Mouse (Mus musculus): ENCODE measurements around the gene Nlgn2. TPM values are rescaled to one million over a fixed set of nuclear protein-coding genes. Genes with fewer than 3 reads are reported as not detected.
A peak's percentile ranks its signal among the peaks of the same experiment; 100 is the strongest.
"Not testable (repeated sequence)": the region's sequence is repeated elsewhere in the genome, so short reads cannot be mapped to it uniquely, and the experiment has no call there.

The Nlgn2 gene
- polyA plus RNA-seq, 1 experiment = 4.9 TPM

DNA sequence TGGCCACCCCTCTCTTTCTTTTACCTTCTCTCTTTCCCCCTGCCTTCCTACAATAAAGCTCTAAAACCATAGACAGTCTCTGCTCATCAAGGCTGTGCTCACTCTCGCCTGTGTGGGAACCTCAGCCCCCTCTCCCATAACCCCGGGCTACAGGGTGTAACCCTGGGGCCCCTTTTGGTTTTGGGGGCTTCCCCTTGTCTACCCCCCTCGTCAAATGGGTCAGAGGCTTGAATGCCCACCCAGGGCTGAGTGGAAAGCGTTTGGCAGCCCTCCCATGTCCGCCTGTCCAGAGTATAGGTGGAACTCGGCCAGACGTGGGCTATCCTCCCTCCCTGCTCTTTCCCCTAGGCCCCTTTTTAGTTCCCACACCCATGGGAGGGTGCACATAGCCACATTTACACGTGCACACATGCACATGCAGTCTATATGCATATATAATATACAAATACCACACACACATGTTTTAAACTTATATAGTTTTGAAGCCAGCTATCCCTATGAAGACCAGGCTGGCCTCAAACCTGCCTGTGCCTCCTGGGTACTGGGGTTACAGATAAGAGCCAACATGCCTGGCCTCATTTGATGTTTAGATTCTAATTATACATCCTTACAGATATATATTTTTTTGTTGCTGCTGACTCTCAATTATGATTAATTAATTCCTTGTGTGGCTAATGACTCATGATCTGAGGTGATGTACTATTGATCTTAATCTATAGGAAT lies 26.7 kb upstream of the Nlgn2 start:
- no peaks in the 10 kb centered on the region for H3K36me3 ChIP-seq (replicated peaks; ENCODE audit: low read length)
- H3K4me3 ChIP-seq (replicated peaks) = no peak overlapping the region
- H3K27me3 ChIP-seq (replicated peaks) = peaks cover 31% of the 10 kb centered on the region
- TF ChIP-seq FLI1 (IDR thresholded peaks at IDR 0.05; ENCODE audit: low read length) (no peak), GATA1 (IDR thresholded peaks at IDR 0.05; ENCODE audit: borderline replicate concordance, low read length) (no peak)
- H3K9me3 ChIP-seq = no peaks in the 10 kb centered on the region
- peaks cover 10% of the 10 kb centered on the region for H3K4me1 ChIP-seq

DNA sequence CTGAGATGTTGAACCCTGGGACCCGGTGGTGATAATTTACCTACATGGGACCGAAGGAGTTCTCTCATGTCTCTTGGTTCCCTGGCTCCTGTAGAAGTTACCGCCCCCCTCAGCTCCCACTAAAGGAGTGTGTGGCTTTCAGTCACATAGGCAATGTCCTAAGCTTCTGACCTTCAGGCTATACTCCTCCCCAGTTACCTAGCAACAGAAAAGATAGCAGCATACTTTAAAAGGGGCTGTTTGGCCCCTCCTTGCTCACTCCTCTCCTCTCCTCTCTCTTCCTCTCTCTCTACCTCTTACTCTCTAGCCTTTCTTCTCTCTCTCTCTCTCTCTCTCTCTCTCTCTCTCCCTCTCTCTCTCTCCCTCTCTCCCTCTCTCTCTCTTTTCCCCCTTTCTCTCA lies 26.1 kb upstream of the Nlgn2 start:
- H3K4me1 ChIP-seq; H3K4me3 ChIP-seq (replicated peaks); H3K36me3 ChIP-seq (replicated peaks; ENCODE audit: low read length); H3K9me3 ChIP-seq: not testable (repeated sequence)
- peaks cover 34% of the 10 kb centered on the region for H3K27me3 ChIP-seq (replicated peaks)

DNA sequence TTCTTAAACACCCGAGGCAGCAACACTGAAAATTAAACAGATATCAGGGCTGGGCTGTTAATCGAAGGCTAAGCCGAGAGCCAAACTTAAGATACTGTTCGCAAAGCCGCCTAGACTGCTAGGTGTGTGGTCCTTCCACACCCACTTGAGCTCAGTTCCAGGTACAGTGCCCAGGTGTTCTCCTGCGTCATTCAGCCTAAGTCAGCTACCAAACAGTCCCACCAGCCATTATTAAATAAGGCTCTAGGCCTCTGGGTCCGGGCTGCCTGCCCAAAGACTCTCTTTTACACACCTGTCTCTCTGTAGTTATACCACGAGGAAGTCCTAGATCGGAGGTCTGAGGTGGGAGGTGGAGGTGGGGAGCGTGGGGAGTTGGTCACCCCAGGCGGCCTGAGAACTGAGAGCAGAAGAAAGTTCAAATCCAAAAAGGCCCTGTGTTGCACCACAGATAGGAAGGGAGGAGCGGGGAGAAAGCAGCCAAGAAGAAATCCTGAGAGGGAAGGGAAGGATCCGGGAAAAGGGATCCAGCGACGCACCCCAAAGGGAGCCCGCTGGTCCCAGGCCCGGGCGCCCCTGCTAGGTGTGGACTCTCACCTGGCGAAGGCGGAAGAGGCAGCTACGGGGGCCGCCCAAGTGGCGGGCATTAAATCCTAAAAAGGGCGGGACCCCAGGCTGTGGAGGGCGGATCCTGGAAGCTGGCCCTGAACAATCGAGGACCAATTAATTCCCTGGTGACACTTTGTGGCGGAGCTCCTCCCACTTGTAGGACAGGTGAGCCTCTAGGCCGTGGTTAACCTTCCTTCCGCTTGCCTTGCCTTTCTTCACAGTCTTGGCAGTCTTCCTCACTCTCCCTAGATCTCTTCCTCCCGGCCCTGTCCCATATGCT lies 20.8 kb upstream of the Nlgn2 start, which contains the start of gene Tnk1:
Tnk1 (minus strand) TSS at position 618 of the 886 bp plus-strand sequence.
- H3K27me3 ChIP-seq (replicated peaks) = peaks cover 34% of the 10 kb centered on the region
- H3K9me3 ChIP-seq = no peaks in the 10 kb centered on the region
- H3K4me1 ChIP-seq = peaks cover 20% of the 10 kb centered on the region
- no peak within 1 kb of the TSS for H3K4me3 ChIP-seq (replicated peaks)
- no peak for TF ChIP-seq FLI1 (IDR thresholded peaks at IDR 0.05; ENCODE audit: low read length)
- TF ChIP-seq GATA1 (IDR thresholded peaks at IDR 0.05; ENCODE audit: borderline replicate concordance, low read length) = no peak
- no peaks in the 10 kb centered on the region for H3K36me3 ChIP-seq (replicated peaks; ENCODE audit: low read length)

DNA sequence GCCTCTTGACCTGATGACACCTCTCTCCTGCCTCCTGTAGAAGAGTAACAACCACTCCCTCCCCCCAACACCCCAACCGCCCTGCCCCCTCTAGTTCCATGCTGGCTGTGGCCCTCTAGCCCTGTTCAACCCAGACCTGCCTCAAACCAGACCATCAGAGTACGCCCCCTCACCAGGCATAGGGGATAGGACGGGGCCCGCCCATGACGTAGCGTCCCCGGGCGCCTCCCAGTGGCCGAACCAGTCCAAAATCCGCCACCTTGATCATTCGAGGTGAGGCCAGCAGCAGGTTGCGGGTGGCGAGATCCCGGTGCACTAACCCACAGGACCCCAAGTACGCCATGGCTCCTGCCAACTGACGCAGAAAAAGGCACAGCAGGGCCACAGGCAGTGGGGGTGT lies 17.8 kb upstream of the Nlgn2 start:
- no peak for TF ChIP-seq GATA1 (IDR thresholded peaks at IDR 0.05; ENCODE audit: borderline replicate concordance, low read length)
- no peak for TF ChIP-seq FLI1 (IDR thresholded peaks at IDR 0.05; ENCODE audit: low read length)
- H3K4me1 ChIP-seq = peaks cover 34% of the 10 kb centered on the region
- peaks cover 32% of the 10 kb centered on the region for H3K27me3 ChIP-seq (replicated peaks)
- no peaks in the 10 kb centered on the region for H3K9me3 ChIP-seq
- peaks cover 27% of the 10 kb centered on the region for H3K36me3 ChIP-seq (replicated peaks; ENCODE audit: low read length)
- H3K4me3 ChIP-seq (replicated peaks) = no peak overlapping the region

DNA sequence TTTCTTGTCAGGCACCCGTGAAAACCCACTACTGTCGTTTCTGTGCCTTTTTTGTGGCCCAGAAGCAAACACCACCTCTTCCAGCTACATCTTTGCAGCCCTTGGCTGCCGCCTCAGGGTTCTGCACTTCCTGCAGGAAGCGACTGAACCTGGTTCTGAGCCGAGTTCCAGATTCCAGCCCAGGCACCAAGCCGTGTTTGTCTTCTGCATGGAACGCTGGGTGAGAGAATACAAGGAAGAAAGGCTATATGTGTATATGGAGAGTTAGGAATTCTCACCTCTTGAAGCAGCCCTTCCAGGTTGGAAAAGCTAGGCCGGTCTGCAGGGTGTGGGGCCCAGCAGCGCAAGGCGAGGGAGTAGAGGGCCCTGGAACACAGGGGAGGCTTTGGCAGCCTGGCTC lies 17.1 kb upstream of the Nlgn2 start:
- no peak for TF ChIP-seq FLI1 (IDR thresholded peaks at IDR 0.05; ENCODE audit: low read length)
- TF ChIP-seq GATA1 (IDR thresholded peaks at IDR 0.05; ENCODE audit: borderline replicate concordance, low read length) = no peak
- no peak overlapping the region for H3K4me3 ChIP-seq (replicated peaks)
- H3K9me3 ChIP-seq = no peaks in the 10 kb centered on the region
- peaks cover 41% of the 10 kb centered on the region for H3K4me1 ChIP-seq
- peaks cover 29% of the 10 kb centered on the region for H3K27me3 ChIP-seq (replicated peaks)
- peaks cover 34% of the 10 kb centered on the region for H3K36me3 ChIP-seq (replicated peaks; ENCODE audit: low read length)

DNA sequence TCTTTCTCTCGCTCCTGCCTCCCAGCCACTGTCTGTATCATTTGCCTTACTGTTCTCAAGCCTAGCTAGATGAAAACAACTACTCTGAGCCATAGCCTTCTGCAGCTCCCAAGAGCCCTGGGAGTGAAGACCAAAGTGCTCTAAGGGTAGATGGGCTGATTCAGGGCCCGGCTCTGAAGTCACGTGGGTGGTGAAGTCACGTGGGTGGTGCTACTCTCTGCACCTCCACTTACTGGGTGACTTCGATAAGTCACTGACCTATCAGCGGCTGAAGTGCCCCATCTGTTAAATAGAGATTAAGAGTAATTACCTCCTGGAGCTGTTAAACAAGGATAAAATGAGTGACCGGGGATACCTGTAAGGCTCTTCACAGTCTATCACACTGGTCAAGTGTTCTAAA lies 16.4 kb upstream of the Nlgn2 start:
- TF ChIP-seq FLI1 (IDR thresholded peaks at IDR 0.05; ENCODE audit: low read length) = no peak
- TF ChIP-seq GATA1 (IDR thresholded peaks at IDR 0.05; ENCODE audit: borderline replicate concordance, low read length) = no peak
- Histone ChIP-seq H3K4me1 (peaks cover 48% of the 10 kb centered on the region), H3K9me3 (no peaks in the 10 kb centered on the region), H3K27me3 (replicated peaks) (peaks cover 26% of the 10 kb centered on the region), H3K36me3 (replicated peaks; ENCODE audit: low read length) (peaks cover 40% of the 10 kb centered on the region), H3K4me3 (replicated peaks) (no peak overlapping the region)

DNA sequence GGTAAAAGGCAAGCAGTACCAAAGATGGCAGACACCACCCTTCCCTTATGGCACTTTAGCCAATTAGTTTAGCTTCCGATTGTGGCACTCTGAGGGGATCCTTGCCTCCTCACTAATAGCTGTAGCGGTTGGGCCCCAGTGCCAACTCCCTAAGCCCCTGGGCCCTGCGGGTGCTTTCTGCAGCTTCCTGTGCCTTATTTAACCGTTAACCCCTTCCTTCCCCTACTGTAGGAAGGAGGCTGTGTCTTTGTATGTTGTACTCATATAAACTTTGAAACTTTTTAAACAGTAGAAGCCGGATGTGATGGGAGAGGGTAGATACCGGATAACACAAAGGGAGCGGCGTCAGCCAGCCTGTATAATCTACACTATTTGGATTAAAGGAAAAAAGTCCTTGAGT lies 13.2 kb upstream of the Nlgn2 start:
- Histone ChIP-seq H3K27me3 (replicated peaks) (peaks cover 5% of the 10 kb centered on the region), H3K9me3 (no peaks in the 10 kb centered on the region), H3K36me3 (replicated peaks; ENCODE audit: low read length) (peaks cover 58% of the 10 kb centered on the region), H3K4me3 (replicated peaks) (no peak overlapping the region), H3K4me1 (peaks cover 76% of the 10 kb centered on the region)
- TF ChIP-seq FLI1 (IDR thresholded peaks at IDR 0.05; ENCODE audit: low read length) (no peak), GATA1 (IDR thresholded peaks at IDR 0.05; ENCODE audit: borderline replicate concordance, low read length) (no peak)

DNA sequence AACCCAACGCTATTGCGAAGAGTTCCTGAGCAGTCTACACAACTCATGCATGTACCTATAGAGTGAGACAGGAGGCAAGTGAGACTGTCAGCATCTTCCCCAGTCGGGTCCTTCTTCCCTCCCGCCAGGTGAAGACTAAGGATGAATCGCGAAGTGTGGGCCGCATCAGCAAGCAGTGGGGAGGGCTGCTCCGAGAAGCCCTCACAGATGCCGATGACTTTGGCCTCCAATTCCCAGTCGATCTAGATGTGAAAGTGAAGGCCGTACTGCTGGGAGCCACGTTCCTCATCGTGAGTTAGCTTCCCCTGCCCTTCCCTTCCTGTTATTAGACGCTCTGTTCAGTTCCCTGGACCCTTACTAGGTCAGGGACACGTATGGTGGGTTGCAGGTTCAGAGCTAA lies 12.3 kb upstream of the Nlgn2 start:
- peaks cover 58% of the 10 kb centered on the region for H3K36me3 ChIP-seq (replicated peaks; ENCODE audit: low read length)
- H3K27me3 ChIP-seq (replicated peaks) = no peaks in the 10 kb centered on the region
- peak overlapping the region; percentile 11 for H3K4me3 ChIP-seq (replicated peaks)
- H3K4me1 ChIP-seq = peaks cover 75% of the 10 kb centered on the region
- no peaks in the 10 kb centered on the region for H3K9me3 ChIP-seq
- TF ChIP-seq FLI1 (IDR thresholded peaks at IDR 0.05; ENCODE audit: low read length) (no peak), GATA1 (IDR thresholded peaks at IDR 0.05; ENCODE audit: borderline replicate concordance, low read length) (no peak)

DNA sequence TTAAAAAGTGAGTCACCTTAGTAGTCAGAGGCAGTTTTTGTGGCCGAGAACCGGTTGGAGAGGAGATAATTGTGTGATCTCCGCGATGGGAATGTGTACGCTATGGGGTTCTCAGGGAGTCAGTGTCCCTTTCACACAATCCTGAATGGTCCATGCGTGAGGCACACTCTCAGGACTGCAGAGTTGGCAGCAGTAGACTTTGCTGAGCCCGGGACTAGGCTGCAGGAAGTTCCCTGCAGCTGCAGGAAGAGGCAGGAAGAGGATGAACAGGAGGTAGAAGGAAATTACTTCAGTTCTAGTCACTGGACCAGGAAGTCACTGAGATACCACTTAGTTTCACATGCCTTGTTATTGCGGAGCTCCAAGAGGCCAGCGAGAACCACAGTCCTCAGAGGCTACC lies 11.5 kb upstream of the Nlgn2 start:
- Histone ChIP-seq H3K36me3 (replicated peaks; ENCODE audit: low read length) (peaks cover 58% of the 10 kb centered on the region), H3K4me3 (replicated peaks) (no peak overlapping the region), H3K9me3 (no peaks in the 10 kb centered on the region), H3K4me1 (peaks cover 71% of the 10 kb centered on the region), H3K27me3 (replicated peaks) (no peaks in the 10 kb centered on the region)
- no peak for TF ChIP-seq FLI1 (IDR thresholded peaks at IDR 0.05; ENCODE audit: low read length)
- TF ChIP-seq GATA1 (IDR thresholded peaks at IDR 0.05; ENCODE audit: borderline replicate concordance, low read length) = no peak

DNA sequence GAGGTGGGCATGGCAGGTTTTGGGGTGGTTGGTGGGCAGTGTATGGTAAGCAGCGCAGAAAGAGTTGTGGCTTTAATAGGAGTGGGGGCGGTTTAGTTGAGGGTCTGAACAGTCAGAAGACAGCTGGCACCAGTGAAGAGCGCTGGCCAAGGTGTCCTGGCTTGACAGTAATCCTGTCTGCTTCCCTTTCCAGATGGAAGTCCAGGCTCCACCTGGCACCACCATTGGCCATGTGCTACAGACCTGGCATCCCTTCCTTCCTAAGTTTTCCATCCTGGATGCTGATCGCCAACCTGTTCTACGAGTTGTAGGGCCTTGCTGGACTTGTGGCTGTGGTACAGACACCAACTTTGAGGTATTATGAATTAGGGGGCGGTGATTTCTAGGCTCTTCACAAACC lies 10.4 kb upstream of the Nlgn2 start:
- no peaks in the 10 kb centered on the region for H3K9me3 ChIP-seq
- H3K36me3 ChIP-seq (replicated peaks; ENCODE audit: low read length) = peaks cover 57% of the 10 kb centered on the region
- H3K4me3 ChIP-seq (replicated peaks) = peak overlapping the region; percentile 23
- H3K4me1 ChIP-seq = peaks cover 68% of the 10 kb centered on the region
- no peak for TF ChIP-seq FLI1 (IDR thresholded peaks at IDR 0.05; ENCODE audit: low read length)
- TF ChIP-seq GATA1 (IDR thresholded peaks at IDR 0.05; ENCODE audit: borderline replicate concordance, low read length) = no peak
- H3K27me3 ChIP-seq (replicated peaks) = no peaks in the 10 kb centered on the region
